Mouse (Mus musculus): ENCODE measurements at regions not wholly inside any gene's neighbourhood (a gene's known extent, or its start where the extent isn't known, plus 50 kb on each side); places are given as distances from the start of the nearest gene placed in this dataset.

- DNase-seq = no peak
These were observed 485.9 kb upstream of the Gm9747 start for GRCm38 (mm10) chr1:81747025-81747424.

- DNase-seq = no peak
These were observed 478.8 kb upstream of the Gm9747 start for GRCm38 (mm10) chr1:81754067-81754466.

- no peak for DNase-seq
These were observed 477.6 kb upstream of the Gm9747 start for GRCm38 (mm10) chr1:81755281-81755680.

- no peak for DNase-seq
These were observed 477.2 kb upstream of the Gm9747 start for GRCm38 (mm10) chr1:81755694-81756093.

GRCm38 (mm10) chr1:81759919-81760318 is 473.0 kb upstream of the Gm9747 start:
- DNase-seq = no peak

GRCm38 (mm10) chr1:81771704-81772103 is 461.2 kb upstream of the Gm9747 start:
- DNase-seq = no peak

- DNase-seq = no peak
These were observed 452.3 kb upstream of the Gm9747 start for GRCm38 (mm10) chr1:81780583-81780982.

- DNase-seq = no peak
These were observed 448.6 kb upstream of the Gm9747 start for GRCm38 (mm10) chr1:81784305-81784704.

- DNase-seq = no peak
These were observed 438.1 kb upstream of the Gm9747 start for GRCm38 (mm10) chr1:81794771-81795170.

GRCm38 (mm10) chr1:81795399-81795798 is 437.5 kb upstream of the Gm9747 start:
- no peak for DNase-seq

GRCm38 (mm10) chr1:81811591-81811990 is 421.3 kb upstream of the Gm9747 start:
- no peak for DNase-seq

GRCm38 (mm10) chr1:81818884-81819283 is 414.0 kb upstream of the Gm9747 start:
- DNase-seq = no peak

GRCm38 (mm10) chr1:81841966-81842365 is 390.9 kb upstream of the Gm9747 start:
- DNase-seq = no peak

GRCm38 (mm10) chr1:81850462-81851144 is 382.3 kb upstream of the Gm9747 start:
- no peak for DNase-seq

- no peak for DNase-seq
These were observed 373.4 kb upstream of the Gm9747 start for GRCm38 (mm10) chr1:81859464-81859863.

- no peak for DNase-seq
These were observed 368.3 kb upstream of the Gm9747 start for GRCm38 (mm10) chr1:81864571-81864970.

GRCm38 (mm10) chr1:81886940-81887531 is 345.9 kb upstream of the Gm9747 start:
- no peak for DNase-seq

- no peak for DNase-seq
These were observed 335.7 kb upstream of the Gm9747 start for GRCm38 (mm10) chr1:81897241-81897640.

- no peak for DNase-seq
These were observed 332.1 kb upstream of the Gm9747 start for GRCm38 (mm10) chr1:81900843-81901242.

- DNase-seq = no peak
These were observed 328.9 kb upstream of the Gm9747 start for GRCm38 (mm10) chr1:81904056-81904455.

GRCm38 (mm10) chr1:81912607-81913006 is 320.3 kb upstream of the Gm9747 start:
- no peak for DNase-seq

GRCm38 (mm10) chr1:81913561-81913964 is 319.3 kb upstream of the Gm9747 start:
- DNase-seq = no peak

GRCm38 (mm10) chr1:81916840-81917239 is 316.1 kb upstream of the Gm9747 start:
- no peak for DNase-seq

GRCm38 (mm10) chr1:81927721-81928120 is 305.2 kb upstream of the Gm9747 start:
- no peak for DNase-seq

GRCm38 (mm10) chr1:81933064-81933463 is 299.8 kb upstream of the Gm9747 start:
- DNase-seq = no peak
